Mouse (Mus musculus) midbrain, embryonic 10.5 days (tissue): ENCODE results near the gene Mkks. TPM values are rescaled to one million over a fixed set of nuclear protein-coding genes. Genes with fewer than 3 reads are reported as not detected.

Source experiments
- polyA plus RNA-seq: library from polyadenylated mRNA; unstranded; fragments of >200 nt; fragmentation: Nextera tagmentation; extraction: Ambion mirVana; gene quantifications from 2 replicates; pipeline ENCODE4 v1.2.1, GENCODE M21; 2016

Gene Mkks
- polyA plus RNA-seq, 1 experiment from 2014 or later: 16.4 TPM

Other genes starting within 250 kb of the Mkks start
- gene Snap25, start 177.9 kb downstream of the Mkks start, polyA plus RNA-seq: 12.5 and 21.3 TPM in 2 replicates
- gene AL731706.2, start 5.7 kb downstream of the Mkks start, polyA plus RNA-seq: 24.1 and 26.6 TPM in 2 replicates
- gene Slx4ip, start 171 bp downstream of the Mkks start, polyA plus RNA-seq: 9.8 and 10.7 TPM in 2 replicates
- 25.8 and 30.3 TPM in 2 replicates for gene AL731706.1, start within 50 bp of the Mkks start, polyA plus RNA-seq
- gene Jag1, start 225.3 kb upstream of the Mkks start, polyA plus RNA-seq: 38.9 and 42.4 TPM in 2 replicates